Mouse (Mus musculus) left cerebral cortex, adult 8-10 months (tissue): ENCODE measurements around the gene Liph. TPM values are rescaled to one million over a fixed set of nuclear protein-coding genes. Genes with fewer than 3 reads are reported as not detected.
"Not testable (repeated sequence)": the region's sequence is repeated elsewhere in the genome, so short reads cannot be mapped to it uniquely, and the experiment has no call there.

ENCODE experiments used
- DNase-seq, 2 experiments: peaks; one replicate each; pipeline ENCODE4 v3.0.0; 2022; ENCODE audit warnings: low spot score in 2 of 2
- total RNA-seq, 4 experiments: library from RNA; stranded (reverse); gene quantifications; 2 replicates each; pipeline ENCODE4 v1.2.4; 2022

Gene Liph
- total RNA-seq, 4 experiments from 2014 or later = 0.41 to 1.3 (median 0.86) TPM

DNA sequence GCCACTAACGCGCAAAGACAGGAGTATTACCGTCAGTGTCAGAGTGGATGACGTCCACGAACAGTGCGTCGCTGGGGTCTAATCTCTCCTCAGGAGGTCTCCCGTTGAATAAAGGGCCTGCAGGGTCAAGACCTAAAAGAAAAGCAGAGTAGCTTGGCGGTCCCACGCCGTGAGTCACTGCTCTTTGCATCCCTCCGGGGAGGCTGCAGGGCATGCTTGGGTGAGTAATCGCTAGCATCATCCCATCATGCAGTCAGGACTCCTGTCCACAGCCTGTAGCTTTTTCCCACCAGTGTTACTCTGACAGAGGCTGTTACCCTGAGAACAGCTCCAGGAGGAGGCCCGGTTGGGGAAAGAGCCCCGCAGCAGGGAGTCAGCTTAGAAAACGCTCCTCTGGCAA is 19.3 kb downstream of the Liph start:
- DNase-seq = no peak

DNA sequence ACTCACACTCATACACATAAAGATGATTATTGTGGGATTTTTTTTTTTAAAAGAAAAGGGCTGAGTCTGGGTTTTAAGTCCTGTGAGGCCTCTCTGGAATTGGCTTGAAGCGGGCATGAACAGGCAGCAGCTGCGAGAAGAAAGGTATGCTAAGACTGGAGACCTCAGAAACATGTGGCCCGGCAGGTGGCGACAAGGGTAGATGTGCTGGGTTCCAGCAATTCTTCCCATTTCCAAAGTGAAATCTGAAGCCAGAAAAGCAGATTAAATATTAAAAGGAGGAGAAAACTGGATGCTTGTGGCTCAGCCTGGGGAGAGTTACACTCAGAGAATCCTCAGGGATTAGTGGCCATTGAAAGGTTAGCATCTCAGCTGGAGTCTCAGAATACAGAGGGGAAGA is 24.0 kb downstream of the Liph start:
- no peak for DNase-seq

DNA sequence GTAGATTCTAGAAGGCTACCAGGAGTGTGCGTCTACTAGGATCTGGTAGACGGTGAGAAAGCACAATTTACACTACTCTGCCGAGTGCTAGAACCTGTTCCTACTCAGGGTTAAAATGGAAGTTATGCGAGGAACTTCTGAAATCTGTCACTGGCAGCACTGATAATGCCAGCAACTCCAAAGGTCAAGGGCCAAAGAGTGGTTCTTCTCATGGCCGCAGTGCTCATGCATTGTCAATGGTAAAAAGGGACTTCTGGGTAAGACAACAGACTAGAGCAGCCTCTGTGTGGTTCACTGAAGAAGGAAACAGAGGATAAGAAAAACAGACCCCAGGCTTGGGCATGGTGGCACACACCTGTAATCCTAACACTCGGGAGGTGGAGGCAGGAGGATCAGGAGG is 24.9 kb downstream of the Liph start:
- DNase-seq = no peak

DNA sequence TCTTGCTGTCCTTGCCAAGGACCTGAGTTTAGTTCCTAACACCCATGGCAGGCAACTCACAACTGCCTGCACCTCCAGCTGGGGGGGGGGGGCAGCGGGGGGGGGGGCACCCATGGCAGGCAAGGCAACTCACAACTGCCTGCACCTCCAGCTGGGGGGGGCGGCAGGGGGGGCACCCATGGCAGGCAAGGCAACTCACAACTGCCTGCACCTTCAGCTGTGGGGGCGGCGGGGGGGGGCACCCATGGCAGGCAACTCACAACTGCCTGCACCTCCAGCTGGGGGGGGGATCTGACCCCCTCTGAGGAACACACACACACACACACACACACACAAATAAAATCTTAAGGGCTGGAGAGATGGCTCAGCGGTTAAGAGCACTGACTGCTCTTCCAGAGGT is 25.6 kb downstream of the Liph start:
- no peak for DNase-seq

DNA sequence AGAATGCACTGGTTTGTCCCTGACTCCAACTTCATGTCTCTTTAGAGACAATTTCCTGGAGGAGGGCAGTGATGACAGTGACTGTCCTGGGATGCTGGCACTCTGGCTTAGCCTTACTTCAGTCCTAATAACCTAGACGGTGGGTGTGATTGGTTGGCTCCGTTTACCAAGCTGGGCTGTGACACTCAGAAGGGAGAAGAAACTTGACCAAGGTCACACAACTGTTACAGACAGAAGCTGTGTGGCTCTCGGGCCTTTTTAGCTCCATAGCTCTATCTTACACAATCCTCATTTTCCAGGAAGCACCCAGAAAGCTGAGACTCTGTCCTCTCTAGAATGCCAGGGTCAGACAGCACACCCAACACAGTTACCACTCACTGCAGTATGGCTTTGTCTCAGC is 29.9 kb downstream of the Liph start:
- DNase-seq = no peak

DNA sequence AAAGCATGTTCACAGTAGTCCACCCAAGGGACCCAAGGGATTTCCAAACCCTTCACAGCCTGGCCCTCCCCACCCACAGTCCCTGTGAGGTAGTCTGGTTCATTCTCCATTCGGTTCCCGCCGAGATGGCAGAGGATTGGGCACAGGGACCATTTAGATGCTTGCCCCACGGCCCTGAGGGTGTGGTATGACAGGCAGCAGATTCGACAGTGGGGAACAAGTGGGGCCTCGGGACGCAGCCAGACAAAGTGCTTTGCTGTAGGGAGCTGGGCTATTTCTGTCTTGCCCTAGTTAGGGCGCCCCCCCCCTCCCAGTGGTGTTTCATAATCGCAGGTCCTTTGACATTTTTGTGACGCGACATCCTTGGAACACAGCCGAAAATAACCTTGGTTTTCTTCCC is 39.9 kb downstream of the Liph start:
- DNase-seq = no peak

DNA sequence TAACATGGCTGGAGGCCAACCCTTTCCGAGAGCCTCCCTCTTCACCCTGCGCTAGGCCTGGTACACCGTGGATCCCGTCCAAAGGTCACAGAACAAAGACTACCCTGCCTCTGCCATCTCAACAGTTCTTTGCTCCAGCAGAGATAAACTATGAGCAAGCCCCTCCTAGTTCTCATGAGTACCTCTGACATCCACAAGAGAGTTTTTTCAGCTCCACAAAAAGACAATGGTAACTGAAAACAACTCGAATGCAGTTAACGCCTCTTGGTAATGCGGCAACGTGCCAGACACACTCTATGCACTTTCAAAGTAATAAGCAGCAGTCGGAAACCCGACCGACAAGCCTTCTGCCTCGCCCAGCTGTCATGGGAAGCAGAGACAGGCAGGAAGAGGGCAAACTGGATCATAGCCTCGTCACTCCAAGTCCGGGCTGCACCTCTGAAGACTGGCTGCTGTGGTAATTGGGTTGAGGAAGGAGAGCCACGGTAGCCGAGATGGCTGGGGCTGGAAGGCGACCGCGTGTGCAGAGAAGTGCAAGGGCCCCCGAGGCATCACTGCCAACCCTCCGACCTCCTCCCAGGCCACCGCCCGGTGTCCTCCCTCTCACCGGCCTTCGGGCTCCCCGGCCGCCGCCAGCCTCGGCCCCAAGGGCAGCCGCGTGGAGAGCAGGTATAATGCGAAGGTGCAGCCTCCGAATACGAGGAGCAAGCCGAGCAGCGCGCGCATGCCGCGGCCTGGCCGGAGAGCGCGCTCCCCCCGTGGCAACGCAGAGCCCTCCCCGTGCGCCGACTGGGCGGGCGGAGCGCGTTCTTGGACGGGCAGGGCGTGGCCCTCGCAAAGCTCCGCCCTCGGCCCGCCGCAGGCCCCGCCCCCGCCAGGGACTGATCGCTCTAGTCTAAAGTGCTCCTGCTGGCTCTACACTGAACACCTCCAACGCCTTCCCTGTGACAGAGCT is 48.4 kb downstream of the Liph start, which contains the start of gene Tmem41a:
Gene Tmem41a, minus strand, starts transcription at position 792 of the 955 bp plus-strand sequence.
- DNase-seq = peak; percentile 68 to 86

DNA sequence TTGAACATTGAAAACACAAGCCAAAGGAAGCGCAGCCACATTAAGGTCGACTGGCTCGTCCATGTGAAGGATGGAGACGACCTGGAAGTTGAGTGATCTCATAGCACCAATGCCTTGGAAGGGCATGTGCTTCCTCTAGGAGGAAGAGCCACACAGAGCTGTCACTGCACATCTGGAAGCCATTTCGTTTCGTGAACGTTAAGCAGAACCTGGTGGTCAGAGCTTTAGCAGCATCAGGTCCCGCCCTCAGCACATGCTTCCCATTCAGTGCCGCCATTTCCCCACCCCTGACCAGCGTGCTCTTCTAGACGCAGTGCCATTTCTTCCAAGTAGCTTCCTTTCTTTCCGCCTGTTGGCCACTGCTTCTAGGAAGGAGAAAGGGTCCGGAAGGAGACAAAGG is 67.0 kb downstream of the Liph start:
- no peak for DNase-seq

DNA sequence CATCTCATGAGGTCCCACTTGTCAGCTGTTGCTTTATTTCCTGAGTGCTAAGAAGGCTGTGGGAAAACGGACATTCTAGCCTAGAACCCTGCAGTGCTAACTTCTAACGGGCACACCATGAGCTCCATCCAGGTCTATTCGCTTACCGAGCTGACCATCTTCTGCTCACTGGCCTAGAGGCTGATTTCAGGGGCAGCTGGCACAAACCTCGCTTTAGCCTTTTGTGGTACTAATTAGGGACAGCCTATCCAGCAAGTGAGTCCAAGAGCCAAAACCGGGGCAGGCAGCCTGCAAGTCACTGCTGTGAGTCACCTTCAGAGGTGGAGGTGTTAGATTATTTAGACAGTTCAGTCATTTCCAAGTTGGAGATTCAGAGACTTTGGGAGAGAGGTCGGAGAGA is 78.8 kb downstream of the Liph start:
- DNase-seq = no peak

DNA sequence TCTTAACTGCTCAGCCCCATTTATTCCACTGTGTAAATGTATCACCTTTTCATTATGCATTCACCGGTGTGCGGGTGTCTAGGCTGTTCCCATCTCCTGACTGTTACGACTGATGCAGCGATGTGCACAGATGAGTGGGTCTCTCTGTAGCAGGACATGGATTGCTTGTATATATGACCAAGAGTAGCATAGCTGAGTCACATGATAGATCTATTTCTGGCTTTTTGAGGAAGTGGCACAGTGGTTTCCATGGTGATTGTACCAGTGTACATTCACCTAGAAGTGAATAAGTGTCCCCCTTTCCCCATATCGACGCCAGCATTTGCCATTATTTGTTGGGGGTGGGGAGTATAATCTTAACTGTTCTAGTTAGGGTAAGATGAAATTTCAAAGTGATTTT is 82.1 kb downstream of the Liph start:
- DNase-seq = no peak

DNA sequence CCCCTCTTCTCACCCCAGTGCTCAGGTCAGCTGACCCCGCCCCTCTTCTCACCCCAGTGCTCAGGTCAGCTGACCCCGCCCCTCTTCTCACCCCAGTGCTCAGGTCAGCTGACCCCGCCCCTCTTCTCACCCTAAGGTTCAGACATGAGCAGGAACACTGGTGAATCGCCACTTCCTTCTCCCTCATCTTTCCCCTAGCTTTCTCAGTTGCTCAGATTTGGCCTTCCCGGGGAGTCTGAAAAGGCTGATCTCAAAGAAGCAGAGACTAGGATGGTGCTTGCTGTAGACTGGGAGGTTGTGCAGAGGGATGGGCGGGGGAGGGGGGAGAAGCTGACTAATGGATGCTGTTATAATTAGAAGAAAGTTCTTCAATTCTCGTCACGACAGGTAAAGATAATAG is 86.6 kb downstream of the Liph start:
- DNase-seq = not testable (repeated sequence)

DNA sequence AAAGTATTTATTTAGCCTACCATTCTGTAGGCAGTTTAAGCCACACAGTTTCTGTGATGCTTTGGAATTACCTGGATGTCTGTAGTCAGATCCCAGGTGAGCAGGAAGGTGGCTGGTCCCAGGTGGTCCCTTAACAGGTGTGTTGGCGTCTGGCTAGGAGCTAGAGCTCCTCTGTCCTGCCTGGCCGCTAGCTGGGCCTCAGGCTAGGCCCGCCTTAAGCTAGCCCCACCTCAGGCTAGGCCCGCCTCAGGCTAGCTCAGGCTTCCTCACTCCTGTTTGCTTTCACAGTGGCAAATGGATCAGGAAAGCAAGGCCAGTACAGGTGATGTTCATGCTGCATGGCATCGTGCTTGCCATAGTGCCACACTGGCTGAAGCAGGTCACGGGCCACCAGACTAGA is 88.6 kb downstream of the Liph start:
- no peak for DNase-seq

DNA sequence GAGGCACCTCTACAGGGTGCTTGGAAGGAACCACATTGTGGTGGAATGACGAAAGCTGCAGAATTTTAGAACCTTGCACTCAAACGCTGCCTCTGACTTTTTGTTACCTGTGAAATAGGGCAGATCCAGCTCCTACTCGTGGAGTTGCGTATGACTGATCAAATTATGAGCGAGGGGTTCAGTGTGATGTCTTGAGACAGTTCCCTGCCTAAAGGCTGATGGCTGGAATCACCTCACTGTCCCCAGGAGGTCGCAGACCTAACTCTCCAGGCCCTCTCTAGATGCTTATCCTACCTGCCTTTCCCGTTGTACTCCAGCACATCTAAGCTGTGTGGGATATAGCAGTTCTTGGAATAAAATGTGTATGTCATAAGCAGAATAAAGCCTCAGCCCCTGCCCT is 89.5 kb downstream of the Liph start:
- DNase-seq = no peak

DNA sequence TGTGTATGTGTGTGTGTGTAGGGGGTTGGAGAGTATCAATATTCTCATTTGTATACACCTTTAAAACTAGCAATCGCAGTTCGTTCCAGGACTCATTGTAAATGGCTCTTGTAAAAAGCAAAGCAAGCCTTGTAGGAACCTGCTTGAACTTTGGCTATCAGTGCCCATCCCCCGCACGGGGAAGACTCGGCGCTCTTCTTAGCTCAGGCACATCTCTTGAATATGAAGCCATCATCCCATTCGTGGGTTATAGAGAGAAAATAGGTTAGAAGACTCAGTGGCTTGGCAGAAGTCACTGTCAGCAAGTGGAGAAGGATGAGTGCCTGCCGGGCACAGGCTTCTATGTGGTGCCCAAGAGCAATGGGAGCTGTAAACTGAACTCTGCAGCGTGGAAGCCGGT is 90.8 kb downstream of the Liph start:
- no peak for DNase-seq

Other genes with a start within 250 kb of the Liph start
- gene Ehhadh, start 207.9 kb downstream of the Liph start, total RNA-seq = 1 to 10 TPM; 2.4 to 3.3 (median 2.6) TPM
- gene Map3k13, start 201.3 kb downstream of the Liph start, total RNA-seq = 10 to 100 TPM; 13.6 to 17.6 (median 15.8) TPM
- gene Tmem41a, start 48.1 kb downstream of the Liph start, total RNA-seq = 10 to 100 TPM; 18.0 to 19.6 (median 18.8) TPM
- gene Senp2, start 13.8 kb upstream of the Liph start, total RNA-seq = 100 to 1,000 TPM in 1 of 4 experiments, 10 to 100 TPM in 3; 89.7 to 101 (median 95.2) TPM
- 1 to 10 TPM in 1 of 4 experiments, under 1 TPM in 3; 0.70 to 1.9 (median 0.85) TPM for gene Igf2bp2, start 167.6 kb upstream of the Liph start, total RNA-seq